Mouse (Mus musculus): ENCODE measurements around the gene Gast.

Gast gene

GRCm38 (mm10) chr11:100361059-100361458 is 26.9 kb downstream of the Gast start:
- in situ Hi-C loops (cut with MboI, MseI), result loop anchor here (5.0 kb wide), 1 partner anchor 121 kb away; no protein-coding TSS in a partner anchor

GRCm38 (mm10) chr11:100362209-100362978 is 28.2 kb downstream of the Gast start:
- in situ Hi-C loops (cut with MboI, MseI), result loop anchor here (5.0 kb wide), 1 partner anchor 120 kb away; no protein-coding TSS in a partner anchor

- in situ Hi-C loops (cut with MboI, MseI), result loop anchor here (5.0 kb wide), 1 partner anchor 119 kb away; no protein-coding TSS in a partner anchor
Observed at GRCm38 (mm10) chr11:100362979-100363562, 28.9 kb downstream of the Gast start.

GRCm38 (mm10) chr11:100369145-100369544 is 34.9 kb downstream of the Gast start:
- in situ Hi-C loops (cut with MboI, MseI), result loop anchor here (5.0 kb wide), 1 partner anchor 38 kb away; no protein-coding TSS in a partner anchor

GRCm38 (mm10) chr11:100369822-100370221 is 35.6 kb downstream of the Gast start:
- in situ Hi-C loops (cut with MboI, MseI), result loop anchor here (5.0 kb wide), 1 partner anchor 37 kb away; no protein-coding TSS in a partner anchor

GRCm38 (mm10) chr11:100371981-100372558 is 37.9 kb downstream of the Gast start:
- in situ Hi-C loops (cut with MboI, MseI), result no loop called here

GRCm38 (mm10) chr11:100375127-100375526 is 40.9 kb downstream of the Gast start:
- in situ Hi-C loops (cut with MboI, MseI), result no loop called here

GRCm38 (mm10) chr11:100376005-100376404 is 41.8 kb downstream of the Gast start:
- in situ Hi-C loops (cut with MboI, MseI), result no loop called here

GRCm38 (mm10) chr11:100376746-100377389 is 42.7 kb downstream of the Gast start:
- in situ Hi-C loops (cut with MboI, MseI), result no loop called here

GRCm38 (mm10) chr11:100377989-100378388 is 43.8 kb downstream of the Gast start:
- in situ Hi-C loops (cut with MboI, MseI), result no loop called here

- in situ Hi-C loops (cut with MboI, MseI), result no loop called here
Observed at GRCm38 (mm10) chr11:100378446-100378845, 44.2 kb downstream of the Gast start.

- in situ Hi-C loops (cut with MboI, MseI), result no loop called here
Observed at GRCm38 (mm10) chr11:100379311-100379710, 45.1 kb downstream of the Gast start.

- in situ Hi-C loops (cut with MboI, MseI), result no loop called here
Observed at GRCm38 (mm10) chr11:100382682-100383081, 48.5 kb downstream of the Gast start.

GRCm38 (mm10) chr11:100385016-100385415 is 50.8 kb downstream of the Gast start:
- in situ Hi-C loops (cut with MboI, MseI), result no loop called here

GRCm38 (mm10) chr11:100386586-100386985 is 52.4 kb downstream of the Gast start:
- in situ Hi-C loops (cut with MboI, MseI), result no loop called here

Measured in T-helper 2 cell (primary cell).